Mouse (Mus musculus) WW6 (cell line): ENCODE data around the gene Ankrd49.

Experiments
- DNase-seq: peaks from one replicate; pipeline ENCODE4 v3.0.0-alpha.2; 2013; ENCODE audit warnings: low read depth, low spot score

The Ankrd49 gene

GRCm38 (mm10) chr9:14784039-14785002 is at the start of gene Ankrd49, which contains the start of gene Mre11a:
Gene Ankrd49, minus strand, starts transcription at chr9:14784856.
Gene Mre11a, plus strand, starts transcription at chr9:14784654.
- DNase-seq = peak; percentile 89

DNA sequence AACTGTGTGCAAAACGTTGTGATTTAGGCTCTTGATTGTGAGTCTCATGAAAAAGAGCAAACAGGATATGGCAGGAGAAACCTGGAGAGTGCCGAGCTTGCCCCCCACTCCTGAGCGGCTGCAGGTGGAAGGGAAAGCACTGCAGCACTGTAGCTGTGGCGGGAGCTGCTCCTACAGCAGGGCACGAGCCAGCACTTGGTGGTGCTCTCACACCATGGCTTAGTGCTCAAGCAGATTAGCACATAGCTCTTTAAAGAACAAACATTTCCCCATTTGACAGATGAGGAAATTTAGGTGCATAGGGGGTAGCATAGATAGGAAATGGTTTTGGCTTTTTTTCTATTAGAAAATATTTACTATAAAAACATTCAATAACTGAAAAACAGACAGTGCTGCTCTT is 47.4 kb upstream of the Ankrd49 start:
- DNase-seq = no peak

- DNase-seq = no peak
These were observed 43.2 kb upstream of the Ankrd49 start for GRCm38 (mm10) chr9:14827875-14828274.

GRCm38 (mm10) chr9:14824840-14825239 is 40.2 kb upstream of the Ankrd49 start:
- no peak for DNase-seq

DNA sequence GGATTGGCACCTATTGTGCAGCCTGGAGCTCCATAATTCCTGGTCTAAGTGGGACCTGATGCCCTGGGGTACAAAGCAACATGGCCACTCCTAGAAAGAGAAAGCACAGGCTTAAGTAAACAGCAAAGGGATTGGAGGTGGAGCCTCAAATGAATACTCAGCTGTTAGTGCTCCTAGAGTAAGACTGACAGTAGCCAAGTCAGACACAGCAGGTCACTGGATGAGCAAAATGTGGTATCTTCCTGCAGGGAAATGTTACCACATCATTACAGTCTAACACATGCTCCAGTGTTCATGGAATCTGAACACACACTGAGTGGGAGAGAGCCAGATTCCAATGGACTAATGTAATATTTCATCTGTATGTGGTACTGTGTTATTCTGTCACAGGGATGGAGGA is 36.7 kb upstream of the Ankrd49 start:
- DNase-seq = no peak

GRCm38 (mm10) chr9:14810111-14810510 is 25.5 kb upstream of the Ankrd49 start:
- DNase-seq = no peak

GRCm38 (mm10) chr9:14806786-14807185 is 22.1 kb upstream of the Ankrd49 start:
- DNase-seq = no peak

GRCm38 (mm10) chr9:14805714-14806113 is 21.1 kb upstream of the Ankrd49 start:
- DNase-seq = no peak

DNA sequence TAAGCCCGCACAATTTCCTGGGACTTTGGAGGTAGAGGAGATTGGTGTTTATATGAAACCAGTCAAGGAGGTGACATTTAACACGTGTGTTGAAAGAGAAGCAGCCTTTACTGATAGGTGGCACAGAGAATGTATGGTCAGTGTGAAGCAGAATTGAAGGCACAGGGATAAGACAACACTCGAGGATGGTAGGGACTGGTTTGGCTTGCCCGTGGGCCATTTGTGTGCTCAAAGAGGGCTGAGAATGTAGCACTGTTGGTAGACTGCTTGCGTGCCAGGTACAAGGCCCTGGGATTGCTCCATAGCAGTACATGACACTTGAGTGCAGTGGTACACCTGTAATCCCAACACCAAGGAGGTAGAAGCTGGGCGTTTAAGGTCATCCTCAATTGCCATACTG is 2.7 kb upstream of the Ankrd49 start:
- DNase-seq = no peak

DNA sequence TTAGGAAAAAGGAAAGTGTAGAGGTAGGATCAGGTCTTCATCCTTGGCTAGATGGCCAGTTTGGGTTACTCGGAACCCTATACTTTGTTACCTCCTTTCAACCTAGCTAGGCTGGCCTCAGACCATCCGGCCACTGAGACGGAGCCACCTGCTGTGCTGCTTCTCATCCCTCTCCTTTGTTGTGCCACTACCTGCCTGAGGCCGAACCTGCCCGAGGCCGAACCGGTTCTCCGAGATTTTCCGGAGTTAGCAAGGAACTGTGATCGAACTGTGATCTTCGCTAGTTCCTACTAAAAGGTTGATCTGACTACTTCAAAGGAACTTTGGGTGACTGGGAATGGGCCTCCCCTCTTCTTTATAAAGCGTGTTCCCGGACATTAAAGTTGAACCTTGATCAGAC is 6.3 kb downstream of the Ankrd49 start:
- DNase-seq = no peak

DNA sequence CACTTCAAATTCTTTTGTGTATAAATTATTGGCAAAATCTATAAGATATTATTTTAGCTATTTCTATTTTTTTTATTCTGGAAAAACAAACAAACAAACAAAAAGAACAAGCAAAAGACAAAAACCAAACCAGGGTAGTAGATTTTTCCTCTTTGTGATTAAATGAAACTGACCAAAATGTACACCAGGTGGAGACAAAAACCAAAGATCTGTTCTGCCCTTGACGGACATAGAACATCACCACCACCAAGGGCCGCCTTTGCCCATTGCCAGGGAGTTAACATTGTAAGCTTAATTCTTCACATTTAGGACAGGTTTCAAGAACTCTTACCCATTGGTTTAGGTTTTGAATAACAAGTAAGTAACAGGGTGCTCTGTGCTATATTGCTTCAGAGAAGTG is 10.8 kb downstream of the Ankrd49 start:
- no peak for DNase-seq

DNA sequence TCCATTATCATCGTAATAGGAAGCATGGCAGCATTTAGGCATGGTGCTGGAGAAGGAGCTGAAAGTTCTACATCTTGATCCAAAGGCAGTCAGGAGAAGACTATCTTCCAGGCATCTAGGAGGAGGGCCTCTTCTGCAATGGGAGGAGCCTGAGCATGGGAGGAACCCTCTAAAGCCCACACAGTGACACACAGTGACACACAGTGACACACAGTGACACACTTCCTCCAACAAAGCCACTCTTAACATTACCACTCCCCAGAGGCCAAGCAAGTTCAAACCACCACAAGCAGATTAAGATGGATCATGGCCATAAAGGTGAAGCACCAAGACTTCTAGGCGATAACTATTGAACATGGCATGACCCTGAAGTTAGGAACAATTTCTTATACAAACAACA is 12.6 kb downstream of the Ankrd49 start:
- DNase-seq = no peak

DNA sequence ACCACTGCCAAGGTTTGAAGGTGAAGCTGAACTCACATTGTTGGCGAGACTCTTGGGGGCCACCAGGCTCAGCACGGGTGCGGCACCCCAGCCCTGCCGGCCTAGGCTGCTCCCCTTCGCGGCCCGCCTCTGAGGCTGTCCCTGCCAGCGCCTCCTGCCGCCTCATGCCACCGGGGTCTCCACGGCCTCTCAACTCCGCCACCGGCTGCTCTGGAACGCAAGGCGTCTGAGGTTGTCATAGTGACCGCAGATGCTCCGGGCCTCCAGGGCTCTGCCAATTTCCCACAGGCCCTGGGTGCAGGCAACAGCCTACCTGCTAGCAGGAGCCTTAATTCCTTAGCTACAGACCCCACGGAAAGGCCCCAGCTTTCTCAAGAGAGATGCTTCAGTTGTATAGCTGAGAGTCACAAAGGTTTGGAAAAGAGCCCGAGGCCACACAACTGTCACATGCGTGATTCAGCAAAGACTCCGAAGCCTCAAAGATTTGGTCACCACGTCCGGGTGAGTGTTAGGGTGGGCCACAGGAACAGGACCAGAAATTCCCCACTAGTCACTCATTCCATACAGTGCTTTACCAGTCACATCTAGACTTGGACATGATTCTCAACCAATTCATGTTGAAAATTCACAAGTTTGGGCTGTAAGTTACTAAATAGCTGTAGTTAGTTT is 13.7 kb downstream of the Ankrd49 start, which contains the start of gene 1700012B09Rik:
TSS of gene 1700012B09Rik (minus strand) at position 228 of the 669 bp plus-strand sequence.
- no peak for DNase-seq

GRCm38 (mm10) chr9:14769811-14770210 is 14.8 kb downstream of the Ankrd49 start:
- no peak for DNase-seq

DNA sequence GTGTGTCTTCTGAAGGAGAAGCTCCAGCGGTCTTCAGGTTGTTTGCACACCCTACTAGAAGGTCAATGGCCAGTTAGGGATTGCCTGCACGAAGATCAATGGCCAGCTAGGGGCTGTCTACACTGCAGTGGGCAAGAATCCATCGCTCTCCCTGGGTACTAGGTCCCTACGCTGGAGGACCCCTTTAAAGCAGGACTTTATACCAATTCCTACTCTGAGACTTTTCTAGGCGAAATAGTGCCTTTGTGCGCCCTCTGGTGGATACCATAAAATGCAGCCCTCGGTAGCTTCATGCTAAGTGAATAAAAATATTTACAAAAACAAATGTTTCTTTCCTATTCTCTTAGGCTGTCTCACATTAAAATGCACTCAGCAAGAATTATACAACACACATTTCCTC is 19.9 kb downstream of the Ankrd49 start:
- DNase-seq = no peak

DNA sequence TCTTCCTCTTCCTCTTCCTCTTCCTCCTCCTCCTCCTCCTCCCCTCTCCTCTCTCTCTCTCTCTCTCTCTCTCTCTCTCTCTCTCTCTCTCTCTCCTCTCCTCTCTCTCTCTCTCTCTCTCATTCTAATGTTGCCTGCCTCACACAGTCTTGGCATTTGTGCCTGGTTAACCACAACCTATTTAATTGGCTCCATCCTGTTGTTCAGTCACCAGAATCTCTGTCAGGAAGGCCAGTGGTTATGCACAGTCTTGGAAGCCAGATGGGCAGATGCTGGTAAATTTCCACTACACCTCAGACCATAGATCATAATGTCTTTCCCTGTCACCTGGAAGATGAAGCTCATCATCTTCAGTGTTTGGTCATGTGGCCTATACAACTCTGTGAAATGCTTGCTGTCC is 25.4 kb downstream of the Ankrd49 start:
- no peak for DNase-seq

DNA sequence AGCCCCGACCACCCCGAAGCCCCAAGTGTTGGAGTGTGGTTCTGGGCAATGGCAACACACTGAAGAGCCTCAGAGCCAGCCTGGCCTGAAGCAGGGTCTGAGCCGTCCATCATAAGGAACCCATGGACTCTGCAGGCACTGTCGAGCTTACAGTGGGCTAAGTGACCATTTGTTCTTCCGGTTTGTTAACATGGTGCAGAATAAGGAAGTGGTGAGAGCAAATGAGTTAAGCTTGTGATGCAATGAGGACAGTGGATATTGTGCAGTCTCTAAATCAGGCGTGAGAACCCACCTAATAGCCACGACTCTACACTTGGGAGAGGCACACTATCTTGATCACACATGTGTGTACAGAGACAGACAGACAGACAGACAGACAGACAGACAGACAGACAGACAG is 26.1 kb downstream of the Ankrd49 start:
- no peak for DNase-seq

GRCm38 (mm10) chr9:14754469-14754868 is 30.2 kb downstream of the Ankrd49 start:
- no peak for DNase-seq

GRCm38 (mm10) chr9:14753947-14754346 is 30.7 kb downstream of the Ankrd49 start:
- no peak for DNase-seq

DNA sequence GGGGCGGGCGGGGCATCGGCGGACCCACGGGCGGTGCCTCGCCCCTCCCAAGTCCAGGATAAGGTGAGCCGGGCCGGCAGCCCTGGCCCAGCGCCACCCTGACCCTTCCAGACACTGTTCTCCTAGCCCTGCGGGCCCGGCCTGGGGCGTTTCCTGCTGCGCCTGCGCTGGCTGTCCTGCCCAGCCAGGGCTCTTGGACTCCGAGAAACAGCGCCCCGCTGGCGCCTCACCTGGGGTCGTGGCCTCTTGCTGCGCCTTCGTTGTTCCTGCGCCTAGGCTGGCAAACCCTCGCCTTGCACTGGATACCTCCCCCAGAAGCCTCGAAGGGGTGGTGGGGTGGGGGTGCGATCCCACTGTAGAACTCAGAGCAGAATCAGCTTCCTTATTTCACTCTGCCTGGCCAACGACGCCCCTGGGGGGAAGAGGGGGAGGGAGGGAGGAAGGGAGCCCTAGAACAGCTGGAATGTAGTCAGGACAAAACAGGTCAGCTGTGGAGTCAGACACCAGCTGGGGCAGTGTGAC is 32.6 kb downstream of the Ankrd49 start, which contains the start of gene Fut4:
TSS of gene Fut4 (minus strand) at position 393 of the 522 bp plus-strand sequence.
- no peak for DNase-seq

- DNase-seq = no peak
These were observed 33.1 kb downstream of the Ankrd49 start for GRCm38 (mm10) chr9:14751503-14752000.

GRCm38 (mm10) chr9:14750901-14751502 is 33.7 kb downstream of the Ankrd49 start:
- DNase-seq = no peak
